ENCODE assay signal across 13 mouse cellular contexts in genomic region chr2:38534241-38534940, GRCm38 (mm10). TPM values are rescaled to one million over a fixed set of nuclear protein-coding genes. Genes with fewer than 3 reads are reported as not detected.
DNase-seq lines count a peak whose midpoint lies in the region; ATAC-seq and TF ChIP-seq lines count a peak whose summit lies in the region.
"Had no signal": no experiment of that assay in that cellular context is flagged by ENCODE, and none has a peak within 500 bp of the region (broad histone marks: within the 10 kb centered on the region; RNA-seq: fewer than 3 reads in every experiment).

No protein-coding gene starts in this region.

- DNase-seq in heart, adult 2 months, result no peak
- DNase-seq in heart, postnatal 25 days (ENCODE audit: low spot score), result no peak
- peak; percentile 74 for DNase-seq in liver, adult 2 months (ENCODE audit: extremely low read depth, low read depth, low spot score)
- no peak for DNase-seq in liver
- no peak for DNase-seq in retina, postnatal 1 day
- DNase-seq in thymus, adult 18-20 months, result no peak
- DNase-seq: adrenal gland, postnatal 36 days; B cell, adult 2 months; cerebellum, adult 11 months had no signal

- intact Hi-C loops in heart, adult 2 months (cut with DNase I), result no loop called here
- intact Hi-C loops in heart, postnatal 25 days (cut with DNase I), result loop anchor here (5.0 kb wide), 1 partner anchor 47 kb away; no protein-coding TSS in a partner anchor

- H3K27me3 ChIP-seq in heart, adult 2 months (ENCODE audit: control insufficient read depth, insufficient read depth, low read length), result no peaks in the 10 kb centered on the region
- H3K27me3 ChIP-seq in liver, adult 2 months (ENCODE audit: control insufficient read depth, insufficient read depth, low read length), result no peaks in the 10 kb centered on the region
- H3K27me3 ChIP-seq in intestine, postnatal 0 days (replicated peaks; ENCODE audit: control insufficient read depth, insufficient read depth, low read length), result no peaks in the 10 kb centered on the region
- no peaks in the 10 kb centered on the region for H3K27me3 ChIP-seq in stomach, embryonic 15.5 days (replicated peaks)
- H3K27me3 ChIP-seq: hindbrain, embryonic 15.5 days had no signal

- no peak overlapping the region for H3K9ac ChIP-seq in heart, adult 2 months (ENCODE audit: low read depth, low read length)
- no peak overlapping the region for H3K9ac ChIP-seq in liver, adult 2 months (ENCODE audit: low read depth, low read length)
- no peak overlapping the region for H3K9ac ChIP-seq in intestine, postnatal 0 days (ENCODE audit: low read depth, low read length)
- H3K9ac ChIP-seq in stomach, embryonic 15.5 days, result no peak overlapping the region
- H3K9ac ChIP-seq: hindbrain, embryonic 15.5 days had no signal

- TF ChIP-seq POLR2A in heart, adult 2 months (IDR thresholded peaks at IDR 0.05; ENCODE audit: insufficient read depth, low read depth, low read length), result no peak
- no peak for TF ChIP-seq POLR2A in liver, adult 2 months (IDR thresholded peaks at IDR 0.05; ENCODE audit: extremely low read depth, insufficient read depth, low read length)

- no peak for ATAC-seq in intestine, postnatal 0 days
- no peak for ATAC-seq in stomach, embryonic 15.5 days (ENCODE audit: insufficient read depth, low FRiP score, low read depth)

- H3K4me3 ChIP-seq in heart, adult 2 months, result no peak overlapping the region
- H3K4me3 ChIP-seq in liver, adult 2 months (ENCODE audit: insufficient read depth, low read depth, low read length), result no peak overlapping the region
- no peak overlapping the region for H3K4me3 ChIP-seq in intestine, postnatal 0 days (ENCODE audit: low read depth, low read length)
- H3K4me3 ChIP-seq in stomach, embryonic 15.5 days (replicated peaks), result no peak overlapping the region
- H3K4me3 ChIP-seq: hindbrain, embryonic 15.5 days had no signal

- peak overlapping the region; percentile 54 for H3K27ac ChIP-seq in heart, adult 2 months
- peak overlapping the region; percentile 79 for H3K27ac ChIP-seq in liver, adult 2 months (replicated peaks; ENCODE audit: insufficient read depth, low read depth, low read length)
- H3K27ac ChIP-seq in intestine, postnatal 0 days (ENCODE audit: low read depth, low read length), result peak overlapping the region; percentile 87
- 0 out of 2 replicates have a peak overlapping the region, but pooled peaks have one; percentile 50 for H3K27ac ChIP-seq in stomach, embryonic 15.5 days
- H3K27ac ChIP-seq: hindbrain, embryonic 15.5 days had no signal

- no peaks in the 10 kb centered on the region for H3K79me2 ChIP-seq in heart, adult 2 months (replicated peaks; ENCODE audit: control insufficient read depth, insufficient read depth, low read length)
- peaks cover 43% of the 10 kb centered on the region for H3K79me2 ChIP-seq in liver, adult 2 months (ENCODE audit: control insufficient read depth, insufficient read depth, low read length)

- no peaks in the 10 kb centered on the region for H3K9me3 ChIP-seq in intestine, postnatal 0 days (ENCODE audit: control insufficient read depth)
- no peaks in the 10 kb centered on the region for H3K9me3 ChIP-seq in stomach, embryonic 15.5 days
- H3K9me3 ChIP-seq: hindbrain, embryonic 15.5 days had no signal

- H3K4me2 ChIP-seq in intestine, postnatal 0 days (replicated peaks; ENCODE audit: low read depth), result no peak overlapping the region
- H3K4me2 ChIP-seq in stomach, embryonic 15.5 days, result no peak overlapping the region
- H3K4me2 ChIP-seq: hindbrain, embryonic 15.5 days; midbrain, embryonic 11.5 days had no signal

- no peak for TF ChIP-seq EP300 in heart, adult 2 months (IDR thresholded peaks at IDR 0.05; ENCODE audit: insufficient read depth, low read depth, low read length)

- TF ChIP-seq CTCF in heart, adult 2 months (IDR thresholded peaks at IDR 0.05), result no peak
- TF ChIP-seq CTCF in liver, adult 2 months (IDR thresholded peaks at IDR 0.05; ENCODE audit: low read depth, low read length), result no peak
- TF ChIP-seq CTCF in intestine, postnatal 0 days (IDR thresholded peaks at IDR 0.05; ENCODE audit: low read depth), result no peak

- H3K36me3 ChIP-seq in heart, adult 2 months (ENCODE audit: control insufficient read depth, insufficient read depth, low read length), result no peaks in the 10 kb centered on the region
- no peaks in the 10 kb centered on the region for H3K36me3 ChIP-seq in liver, adult 2 months (ENCODE audit: control insufficient read depth, insufficient read depth, low read length)
- H3K36me3 ChIP-seq in intestine, postnatal 0 days (ENCODE audit: control insufficient read depth, insufficient read depth), result no peaks in the 10 kb centered on the region
- no peaks in the 10 kb centered on the region for H3K36me3 ChIP-seq in stomach, embryonic 15.5 days
- H3K36me3 ChIP-seq: hindbrain, embryonic 15.5 days had no signal

- 76% methylated on average over 5 of the region's 5 CpGs for WGBS in heart, adult 2 months
- WGBS in liver, adult 2 months, result 37% methylated on average over 5 of the region's 5 CpGs
- 72% methylated on average over 5 of the region's 5 CpGs for WGBS in intestine, postnatal 0 days
- 87% methylated on average over 5 of the region's 5 CpGs for WGBS in stomach, embryonic 15.5 days

- H3K4me1 ChIP-seq in heart, adult 2 months (ENCODE audit: control insufficient read depth, insufficient read depth, low read length), result peaks cover 41% of the 10 kb centered on the region
- H3K4me1 ChIP-seq in liver, adult 2 months (ENCODE audit: control insufficient read depth, insufficient read depth, low read length), result peaks cover 60% of the 10 kb centered on the region
- peaks cover 36% of the 10 kb centered on the region for H3K4me1 ChIP-seq in intestine, postnatal 0 days (replicated peaks; ENCODE audit: control insufficient read depth, insufficient read depth, low read length)
- H3K4me1 ChIP-seq in stomach, embryonic 15.5 days, result peaks cover 77% of the 10 kb centered on the region

RNA-seq across cellular contexts. Expression of gene Nek6, which starts 22.9 kb away (rescaled TPM):
- total RNA-seq in heart, adult 2 months (2021), result 1 to 10 TPM; 2.9 to 3.3 TPM
- polyA plus RNA-seq in heart, adult 2 months (2012; rRNA removed), result 5.5 and 5.8 TPM in 2 replicates
- 1 to 10 TPM; 3.4 to 4.3 TPM for total RNA-seq in heart, postnatal 25 days (2021)
- total RNA-seq in liver, adult 2 months (2014; rRNA removed), result 13.6 and 17.1 TPM in 2 replicates
- polyA plus RNA-seq in liver, adult 2 months (2012; rRNA removed), result 51.0 and 58.8 TPM in 2 replicates
- 70.9 and 84.5 TPM in 2 replicates for polyA plus RNA-seq in intestine, postnatal 0 days (2015; fragmentation: Nextera tagmentation; extraction: Ambion mirVana)
- polyA plus RNA-seq in stomach, embryonic 15.5 days (2015; fragmentation: Nextera tagmentation; extraction: Ambion mirVana), result 109 and 111 TPM in 2 replicates
